Mouse (Mus musculus): ENCODE data around the gene Dnajb4. TPM values are rescaled to one million over a fixed set of nuclear protein-coding genes. Genes with fewer than 3 reads are reported as not detected.

Dnajb4 gene
- polyA plus RNA-seq, 1 experiment: 1.4 TPM

- Histone ChIP-seq H3K4me3 (ENCODE audit: low read depth, low read length) (no peak overlapping the region), H3K27ac (ENCODE audit: insufficient read depth, low read depth, low read length) (peak overlapping the region; percentile 9; the same call in 1 of the 2 replicates), H3K36me3 (ENCODE audit: control insufficient read depth, insufficient read depth, low read length) (no peaks in the 10 kb centered on the region), H3K4me1 (ENCODE audit: control insufficient read depth, insufficient read depth, insufficient read length, low read length) (peaks cover 13% of the 10 kb centered on the region; the same call in 1 of the 2 replicates), H3K27me3 (ENCODE audit: control insufficient read depth, insufficient read depth, low read length) (no peaks in the 10 kb centered on the region)
- 65% methylated on average over 7 of the region's 7 CpGs for WGBS
- TF ChIP-seq CTCF (IDR thresholded peaks at IDR 0.05; ENCODE audit: extremely low read depth, insufficient read length, insufficient replicate concordance, low read depth, low read length) (no peak), POLR2A (IDR thresholded peaks at IDR 0.05; ENCODE audit: low read depth, low read length) (no peak)
Measured at GRCm38 (mm10) chr3:152208096-152208885, 1.8 kb downstream of the Dnajb4 start.

- H3K4me3 ChIP-seq (ENCODE audit: low read depth, low read length): no peak overlapping the region
- no peak overlapping the region for H3K27ac ChIP-seq (ENCODE audit: insufficient read depth, low read depth, low read length)
- no peak for TF ChIP-seq POLR2A (IDR thresholded peaks at IDR 0.05; ENCODE audit: low read depth, low read length)
- TF ChIP-seq CTCF (IDR thresholded peaks at IDR 0.05; ENCODE audit: extremely low read depth, insufficient read length, insufficient replicate concordance, low read depth, low read length): no peak
- WGBS: 96% methylated on average over 4 of the region's 4 CpGs
- H3K27me3 ChIP-seq (ENCODE audit: control insufficient read depth, insufficient read depth, low read length): no peaks in the 10 kb centered on the region
- peaks cover 13% of the 10 kb centered on the region; the same call in 1 of the 2 replicates for H3K4me1 ChIP-seq (ENCODE audit: control insufficient read depth, insufficient read depth, insufficient read length, low read length)
- no peaks in the 10 kb centered on the region for H3K36me3 ChIP-seq (ENCODE audit: control insufficient read depth, insufficient read depth, low read length)
Measured at GRCm38 (mm10) chr3:152207156-152207555, 2.9 kb downstream of the Dnajb4 start.

GRCm38 (mm10) chr3:152204577-152204976 is 5.5 kb downstream of the Dnajb4 start:
- Histone ChIP-seq H3K4me3 (ENCODE audit: low read depth, low read length) (no peak overlapping the region), H3K36me3 (ENCODE audit: control insufficient read depth, insufficient read depth, low read length) (no peaks in the 10 kb centered on the region), H3K27ac (ENCODE audit: insufficient read depth, low read depth, low read length) (no peak overlapping the region), H3K27me3 (ENCODE audit: control insufficient read depth, insufficient read depth, low read length) (no peaks in the 10 kb centered on the region), H3K4me1 (ENCODE audit: control insufficient read depth, insufficient read depth, insufficient read length, low read length) (peaks cover 15% of the 10 kb centered on the region; the same call in 1 of the 2 replicates)
- TF ChIP-seq POLR2A (IDR thresholded peaks at IDR 0.05; ENCODE audit: low read depth, low read length) (no peak), CTCF (IDR thresholded peaks at IDR 0.05; ENCODE audit: extremely low read depth, insufficient read length, insufficient replicate concordance, low read depth, low read length) (no peak)
- 21% methylated on average over 3 of the region's 3 CpGs for WGBS

- 44% methylated on average over 3 of the region's 3 CpGs for WGBS
- peaks cover 15% of the 10 kb centered on the region; the same call in 1 of the 2 replicates for H3K4me1 ChIP-seq (ENCODE audit: control insufficient read depth, insufficient read depth, insufficient read length, low read length)
- no peak for TF ChIP-seq POLR2A (IDR thresholded peaks at IDR 0.05; ENCODE audit: low read depth, low read length)
- no peak for TF ChIP-seq CTCF (IDR thresholded peaks at IDR 0.05; ENCODE audit: extremely low read depth, insufficient read length, insufficient replicate concordance, low read depth, low read length)
- peak overlapping the region; percentile 27; the same call in 1 of the 2 replicates for H3K27ac ChIP-seq (ENCODE audit: insufficient read depth, low read depth, low read length)
- no peaks in the 10 kb centered on the region for H3K27me3 ChIP-seq (ENCODE audit: control insufficient read depth, insufficient read depth, low read length)
- no peaks in the 10 kb centered on the region for H3K36me3 ChIP-seq (ENCODE audit: control insufficient read depth, insufficient read depth, low read length)
- H3K4me3 ChIP-seq (ENCODE audit: low read depth, low read length): no peak overlapping the region
Measured at GRCm38 (mm10) chr3:152203996-152204395, 6.1 kb downstream of the Dnajb4 start.

- TF ChIP-seq POLR2A (IDR thresholded peaks at IDR 0.05; ENCODE audit: low read depth, low read length) (no peak), CTCF (IDR thresholded peaks at IDR 0.05; ENCODE audit: extremely low read depth, insufficient read length, insufficient replicate concordance, low read depth, low read length) (no peak)
- no peak overlapping the region for H3K27ac ChIP-seq (ENCODE audit: insufficient read depth, low read depth, low read length)
- peaks cover 15% of the 10 kb centered on the region; the same call in 1 of the 2 replicates for H3K4me1 ChIP-seq (ENCODE audit: control insufficient read depth, insufficient read depth, insufficient read length, low read length)
- no peaks in the 10 kb centered on the region for H3K27me3 ChIP-seq (ENCODE audit: control insufficient read depth, insufficient read depth, low read length)
- no peak overlapping the region for H3K4me3 ChIP-seq (ENCODE audit: low read depth, low read length)
- WGBS: 82% methylated on average over 6 of the region's 6 CpGs
- no peaks in the 10 kb centered on the region for H3K36me3 ChIP-seq (ENCODE audit: control insufficient read depth, insufficient read depth, low read length)
Measured at GRCm38 (mm10) chr3:152203411-152203810, 6.7 kb downstream of the Dnajb4 start.

GRCm38 (mm10) chr3:152202942-152203341 is 7.2 kb downstream of the Dnajb4 start:
- no peak overlapping the region for H3K4me3 ChIP-seq (ENCODE audit: low read depth, low read length)
- peaks cover 15% of the 10 kb centered on the region; the same call in 1 of the 2 replicates for H3K4me1 ChIP-seq (ENCODE audit: control insufficient read depth, insufficient read depth, insufficient read length, low read length)
- TF ChIP-seq POLR2A (IDR thresholded peaks at IDR 0.05; ENCODE audit: low read depth, low read length) (no peak), CTCF (IDR thresholded peaks at IDR 0.05; ENCODE audit: extremely low read depth, insufficient read length, insufficient replicate concordance, low read depth, low read length) (no peak)
- H3K36me3 ChIP-seq (ENCODE audit: control insufficient read depth, insufficient read depth, low read length): no peaks in the 10 kb centered on the region
- no peaks in the 10 kb centered on the region for H3K27me3 ChIP-seq (ENCODE audit: control insufficient read depth, insufficient read depth, low read length)
- H3K27ac ChIP-seq (ENCODE audit: insufficient read depth, low read depth, low read length): no peak overlapping the region

- H3K4me1 ChIP-seq (ENCODE audit: control insufficient read depth, insufficient read depth, insufficient read length, low read length): peaks cover 12% of the 10 kb centered on the region; the same call in 1 of the 2 replicates
- no peaks in the 10 kb centered on the region for H3K36me3 ChIP-seq (ENCODE audit: control insufficient read depth, insufficient read depth, low read length)
- WGBS: 77% methylated on average over 2 of the region's 2 CpGs
- H3K4me3 ChIP-seq (ENCODE audit: low read depth, low read length): no peak overlapping the region
- H3K27me3 ChIP-seq (ENCODE audit: control insufficient read depth, insufficient read depth, low read length): no peaks in the 10 kb centered on the region
- TF ChIP-seq POLR2A (IDR thresholded peaks at IDR 0.05; ENCODE audit: low read depth, low read length): no peak
- no peak for TF ChIP-seq CTCF (IDR thresholded peaks at IDR 0.05; ENCODE audit: extremely low read depth, insufficient read length, insufficient replicate concordance, low read depth, low read length)
- peak overlapping the region; percentile 41; the same call in 1 of the 2 replicates for H3K27ac ChIP-seq (ENCODE audit: insufficient read depth, low read depth, low read length)
Measured at GRCm38 (mm10) chr3:152201651-152202050, 8.5 kb downstream of the Dnajb4 start.
